Mouse (Mus musculus) forebrain, embryonic 11.5 days (tissue): ENCODE results near the gene Rgs17. TPM values are rescaled to one million over a fixed set of nuclear protein-coding genes. Genes with fewer than 3 reads are reported as not detected.

ENCODE experiments used
- ATAC-seq: fragments of 200-750 bp; cut with Nextera tagmentation; replicated peaks from 2 replicates; pipeline ENCODE4 v1.8.0; 2017; ENCODE audit warnings: moderate TSS enrichment; ENCODE audit not compliant: low FRiP score
- DNase-seq: peaks from one replicate; pipeline ENCODE4 v3.0.0-alpha.2; 2017; ENCODE audit warnings: low spot score
- H3K27ac ChIP-seq: fragments of 300-500 bp; sonication (generic); 2 replicates; pipeline ENCODE4 v1.5.1; 2014; ENCODE audit warnings: low read depth, low read length
- H3K27me3 ChIP-seq: fragments of 300-500 bp; sonication (generic); 2 replicates; pipeline ENCODE4 v1.6.1; 2014; ENCODE audit warnings: mild to moderate bottlenecking, low read length, mixed read lengths; ENCODE audit not compliant: control insufficient read depth, insufficient read depth
- H3K36me3 ChIP-seq: fragments of 300-500 bp; sonication (generic); 2 replicates; pipeline ENCODE4 v1.6.1; 2014; ENCODE audit warnings: mild to moderate bottlenecking, low read length, moderate library complexity, mixed read lengths; ENCODE audit not compliant: control insufficient read depth, insufficient read depth
- H3K4me1 ChIP-seq: fragments of 300-500 bp; sonication (generic); replicated peaks from 2 replicates; pipeline ENCODE4 v1.6.1; 2014; ENCODE audit warnings: low read length, mixed read lengths; ENCODE audit not compliant: control insufficient read depth, insufficient read depth
- H3K4me2 ChIP-seq: fragments of 300-500 bp; sonication (generic); 2 replicates; pipeline ENCODE4 v1.6.1; 2014; ENCODE audit warnings: low read depth, mild to moderate bottlenecking, low read length, moderate library complexity, mixed read lengths; ENCODE audit not compliant: severe bottlenecking
- H3K4me3 ChIP-seq: fragments of 300-500 bp; sonication (generic); 2 replicates; pipeline ENCODE4 v1.5.1; 2014; ENCODE audit warnings: low read depth, low read length
- H3K9ac ChIP-seq: fragments of 300-500 bp; sonication (generic); 2 replicates; pipeline ENCODE4 v1.6.1; 2014; ENCODE audit warnings: low read length
- H3K9me3 ChIP-seq: fragments of 300-500 bp; sonication (generic); 2 replicates; pipeline ENCODE4 v1.6.1; 2016; ENCODE audit warnings: low read length, mixed read lengths; ENCODE audit not compliant: control insufficient read depth
- WGBS: fragments of 180-500 bp; shearing (Covaris S2); extraction: QIAGEN DNeasy Blood & Tissue Kit; methylation state at CpG from one replicate; pipeline ENCODE4 v1.1.7; 2014; 5-methylcytosine and 5-hydroxymethylcytosine counted together
- polyA plus RNA-seq: library from polyadenylated mRNA; unstranded; fragments of >200 nt; fragmentation: Nextera tagmentation; extraction: Ambion mirVana; gene quantifications from 2 replicates; pipeline ENCODE4 v1.2.1, GENCODE M21; 2014

Rgs17 gene
- polyA plus RNA-seq, 1 experiment from 2014 or later = 2.1 TPM

GRCm38 (mm10) chr10:5853290-5853868 is 68.8 kb downstream of the Rgs17 start:
- H3K4me1 ChIP-seq = no peaks in the 10 kb centered on the region
- ATAC-seq (no peak), DNase-seq (no peak)
- no peaks in the 10 kb centered on the region for H3K36me3 ChIP-seq
- no peaks in the 10 kb centered on the region for H3K9me3 ChIP-seq
- H3K9ac ChIP-seq = no peak overlapping the region
- no peak overlapping the region for H3K4me3 ChIP-seq
- no peaks in the 10 kb centered on the region for H3K27me3 ChIP-seq
- no peak overlapping the region for H3K27ac ChIP-seq
- H3K4me2 ChIP-seq = no peak overlapping the region
- WGBS = 91% methylated on average over 8 of the region's 8 CpGs

GRCm38 (mm10) chr10:5846939-5847338 is 75.3 kb downstream of the Rgs17 start:
- DNase-seq = no peak

GRCm38 (mm10) chr10:5841369-5841768 is 80.8 kb downstream of the Rgs17 start:
- no peak overlapping the region for H3K4me3 ChIP-seq
- no peak for DNase-seq
- ATAC-seq = no peak
- H3K4me1 ChIP-seq = no peaks in the 10 kb centered on the region
- H3K36me3 ChIP-seq = no peaks in the 10 kb centered on the region
- H3K9me3 ChIP-seq = no peaks in the 10 kb centered on the region
- H3K27ac ChIP-seq = no peak overlapping the region
- H3K27me3 ChIP-seq = no peaks in the 10 kb centered on the region
- WGBS = 88% methylated on average over 4 of the region's 4 CpGs
- H3K4me2 ChIP-seq = no peak overlapping the region
- H3K9ac ChIP-seq = no peak overlapping the region

More at GRCm38 (mm10) chr10:5846939-5847338, 75.3 kb downstream of the Rgs17 start:
- H3K4me1 ChIP-seq = no peaks in the 10 kb centered on the region
- H3K27ac ChIP-seq = no peak overlapping the region
- no peak overlapping the region for H3K9ac ChIP-seq
- ATAC-seq = no peak
- no peak overlapping the region for H3K4me3 ChIP-seq
- no peaks in the 10 kb centered on the region for H3K36me3 ChIP-seq
- no peaks in the 10 kb centered on the region for H3K27me3 ChIP-seq
- WGBS = 47% methylated on average over 2 of the region's 2 CpGs
- no peaks in the 10 kb centered on the region for H3K9me3 ChIP-seq
- H3K4me2 ChIP-seq = no peak overlapping the region

- no peak for DNase-seq
- 80% methylated on average over 6 of the region's 6 CpGs for WGBS
- no peak overlapping the region for H3K9ac ChIP-seq
- peaks cover 2% of the 10 kb centered on the region; the same call in 1 of the 2 replicates for H3K4me1 ChIP-seq
- H3K4me2 ChIP-seq = no peak overlapping the region
- no peak overlapping the region for H3K4me3 ChIP-seq
- no peaks in the 10 kb centered on the region for H3K27me3 ChIP-seq
- no peaks in the 10 kb centered on the region for H3K9me3 ChIP-seq
- H3K36me3 ChIP-seq = no peaks in the 10 kb centered on the region
- no peak overlapping the region for H3K27ac ChIP-seq
- ATAC-seq = no peak
Measured at GRCm38 (mm10) chr10:5826336-5827025, 95.7 kb downstream of the Rgs17 start.

- no peaks in the 10 kb centered on the region for H3K36me3 ChIP-seq
- peaks cover 2% of the 10 kb centered on the region; the same call in 1 of the 2 replicates for H3K4me1 ChIP-seq
- peak; percentile 23 for ATAC-seq
- H3K9me3 ChIP-seq = no peaks in the 10 kb centered on the region
- no peak overlapping the region; the same call in 1 of the 2 replicates for H3K9ac ChIP-seq
- no peak for DNase-seq
- H3K27ac ChIP-seq = no peak overlapping the region; the same call in 1 of the 2 replicates
- no peaks in the 10 kb centered on the region for H3K27me3 ChIP-seq
- WGBS = 4% methylated on average over 3 of the region's 3 CpGs
- H3K4me3 ChIP-seq = peak overlapping the region; percentile 87
- peak overlapping the region; percentile 69 for H3K4me2 ChIP-seq
Measured at GRCm38 (mm10) chr10:5824779-5825178, 97.4 kb downstream of the Rgs17 start.

GRCm38 (mm10) chr10:5823740-5824491 is 98.3 kb downstream of the Rgs17 start, which contains the start of gene Mtrf1l:
Gene Mtrf1l, minus strand, starts transcription at chr10:5823910.
- Histone ChIP-seq H3K9me3 (no peaks in the 10 kb centered on the region), H3K4me1 (peaks cover 2% of the 10 kb centered on the region; the same call in 1 of the 2 replicates), H3K4me2 (peak within 1 kb of the TSS; percentile 69), H3K9ac (peak within 1 kb of the TSS; percentile 81), H3K27me3 (no peaks in the 10 kb centered on the region), H3K36me3 (peaks cover 2% of the 10 kb centered on the region; the same call in 1 of the 2 replicates), H3K4me3 (peak within 1 kb of the TSS; percentile 87), H3K27ac (peak within 1 kb of the TSS; percentile 75)
- DNase-seq (peak; percentile 97), ATAC-seq (peak; percentile 96)
- under 1% methylated on average over 47 of the region's 47 CpGs for WGBS

- DNase-seq = no peak
- peak overlapping the region; percentile 81 for H3K9ac ChIP-seq
Measured at GRCm38 (mm10) chr10:5823291-5823739, 98.9 kb downstream of the Rgs17 start.

GRCm38 (mm10) chr10:5818772-5819171 is 103.4 kb downstream of the Rgs17 start:
- H3K27ac ChIP-seq = no peak overlapping the region
- no peaks in the 10 kb centered on the region for H3K9me3 ChIP-seq
- H3K4me1 ChIP-seq = peaks cover 2% of the 10 kb centered on the region; the same call in 1 of the 2 replicates
- ATAC-seq = no peak
- 95% methylated on average over 3 of the region's 3 CpGs for WGBS
- no peak for DNase-seq
- no peaks in the 10 kb centered on the region for H3K27me3 ChIP-seq
- H3K4me2 ChIP-seq = no peak overlapping the region
- peaks cover 18% of the 10 kb centered on the region for H3K36me3 ChIP-seq
- H3K9ac ChIP-seq = no peak overlapping the region
- H3K4me3 ChIP-seq = no peak overlapping the region

More at GRCm38 (mm10) chr10:5823291-5823739, 98.9 kb downstream of the Rgs17 start:
- Histone ChIP-seq H3K9me3 (no peaks in the 10 kb centered on the region), H3K27me3 (no peaks in the 10 kb centered on the region), H3K4me1 (peaks cover 2% of the 10 kb centered on the region; the same call in 1 of the 2 replicates), H3K4me3 (peak overlapping the region; percentile 87), H3K4me2 (peak overlapping the region; percentile 49), H3K27ac (peak overlapping the region; percentile 75), H3K36me3 (peaks cover 5% of the 10 kb centered on the region; the same call in 1 of the 2 replicates)
- 0 out of 2 replicates have a peak, but pooled peaks have one; percentile 0 for ATAC-seq
- WGBS = under 1% methylated on average over 37 of the region's 37 CpGs
